Mouse (Mus musculus): ENCODE results near the gene Slco2a1. TPM values are rescaled to one million over a fixed set of nuclear protein-coding genes. Genes with fewer than 3 reads are reported as not detected.
"Not testable (repeated sequence)": the region's sequence is repeated elsewhere in the genome, so short reads cannot be mapped to it uniquely, and the experiment has no call there.

Gene Slco2a1
- polyA plus RNA-seq, 1 experiment from 2014 or later, result 70.0 TPM

DNA sequence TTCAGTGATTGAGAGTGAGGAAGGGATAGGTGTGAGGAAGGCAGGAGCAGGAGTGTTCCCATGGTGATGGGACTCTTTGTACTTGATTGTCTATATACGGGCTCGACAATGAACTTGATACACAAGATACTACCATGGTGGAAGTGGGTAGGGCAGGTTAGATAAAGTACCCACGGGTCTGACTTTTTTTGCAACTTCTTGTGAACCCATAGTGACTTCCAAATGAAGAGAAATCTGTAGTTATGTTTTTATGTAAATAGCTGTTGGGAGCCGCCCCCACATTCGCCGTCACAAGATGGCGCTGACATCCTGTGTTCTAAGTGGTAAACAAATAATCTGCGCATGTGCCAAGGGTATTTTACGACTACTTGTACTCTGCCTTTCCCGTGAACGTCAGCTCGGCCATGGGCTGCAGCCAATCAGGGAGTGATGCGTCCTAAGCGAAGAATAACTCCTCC is 119.9 kb downstream of the Slco2a1 start:
- WGBS, result 12% methylated on average over 7 of the region's 14 CpGs
- Histone ChIP-seq H3K4me2 (replicated peaks; ENCODE audit: low read depth, low read length) (peak overlapping the region; percentile 41), H3K4me1 (ENCODE audit: insufficient read depth, low read depth, low read length) (peaks cover 21% of the 10 kb centered on the region), H3K27ac (ENCODE audit: low read length) (peak overlapping the region; percentile 55), H3K27me3 (replicated peaks; ENCODE audit: insufficient read depth, low read length) (peaks cover 13% of the 10 kb centered on the region; the same call in 1 of the 2 replicates), H3K4me3 (ENCODE audit: low read depth, low read length) (peak overlapping the region; percentile 28; the same call in 1 of the 2 replicates)
- H3K9me3 ChIP-seq (ENCODE audit: low read length); H3K9ac ChIP-seq (replicated peaks; ENCODE audit: low read depth); H3K36me3 ChIP-seq (ENCODE audit: insufficient read depth, low read length): not testable (repeated sequence)
- DNase-seq (ENCODE audit: low spot score) (peak; percentile 72), ATAC-seq (peak; percentile 46)
- peak; percentile 45 for TF ChIP-seq EP300 (IDR thresholded peaks at IDR 0.05)

DNA sequence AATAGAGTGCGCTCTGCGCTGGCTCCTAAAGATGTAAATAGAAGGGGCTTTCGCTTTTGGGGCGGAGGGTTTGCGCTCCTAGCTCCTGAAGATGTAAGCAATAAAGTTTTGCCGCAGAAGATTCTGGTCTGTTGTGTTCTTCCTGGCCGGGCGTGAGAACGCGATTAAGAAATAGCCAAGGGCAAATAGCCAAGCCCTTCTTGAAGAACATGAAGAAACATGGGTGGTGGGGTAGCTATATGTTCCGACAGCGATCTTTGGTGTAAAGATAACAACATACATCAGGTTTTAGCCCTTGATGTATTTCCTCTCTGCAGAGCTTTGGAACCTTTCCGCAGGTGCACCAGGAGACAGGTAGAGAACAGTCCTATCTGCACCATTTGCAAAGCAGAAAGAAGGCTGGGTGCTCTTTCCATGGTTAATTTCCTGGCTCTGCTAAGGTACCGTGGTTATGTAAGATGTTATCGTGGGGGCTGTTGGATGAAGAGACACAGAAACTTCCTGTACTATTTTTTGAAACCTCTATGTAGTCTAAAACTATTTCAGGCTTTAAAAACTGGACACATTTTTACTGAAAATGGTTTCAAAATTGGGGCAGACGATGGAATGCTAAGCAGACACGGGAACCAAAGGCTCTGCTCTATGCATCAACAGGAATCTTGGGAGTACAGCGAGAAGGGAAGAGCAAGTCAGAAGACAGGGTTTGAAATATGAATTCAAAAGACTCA is 120.6 kb downstream of the Slco2a1 start:
- Histone ChIP-seq H3K9ac (replicated peaks; ENCODE audit: low read depth) (peak overlapping the region; percentile 52), H3K9me3 (ENCODE audit: low read length) (no peaks in the 10 kb centered on the region), H3K4me1 (ENCODE audit: insufficient read depth, low read depth, low read length) (peaks cover 21% of the 10 kb centered on the region), H3K36me3 (ENCODE audit: insufficient read depth, low read length) (no peaks in the 10 kb centered on the region), H3K4me3 (ENCODE audit: low read depth, low read length) (peak overlapping the region; percentile 46), H3K27me3 (replicated peaks; ENCODE audit: insufficient read depth, low read length) (peaks cover 13% of the 10 kb centered on the region; the same call in 1 of the 2 replicates), H3K27ac (ENCODE audit: low read length) (peak overlapping the region; percentile 88), H3K4me2 (replicated peaks; ENCODE audit: low read depth, low read length) (peak overlapping the region; percentile 70)
- no peak for TF ChIP-seq CTCF (IDR thresholded peaks at IDR 0.05)
- 0 out of 2 replicates have a peak, but pooled peaks have one; percentile 3 for ATAC-seq
- WGBS, result 18% methylated on average over 18 of the region's 18 CpGs
- DNase-seq (ENCODE audit: low spot score), result peak; percentile 81

DNA sequence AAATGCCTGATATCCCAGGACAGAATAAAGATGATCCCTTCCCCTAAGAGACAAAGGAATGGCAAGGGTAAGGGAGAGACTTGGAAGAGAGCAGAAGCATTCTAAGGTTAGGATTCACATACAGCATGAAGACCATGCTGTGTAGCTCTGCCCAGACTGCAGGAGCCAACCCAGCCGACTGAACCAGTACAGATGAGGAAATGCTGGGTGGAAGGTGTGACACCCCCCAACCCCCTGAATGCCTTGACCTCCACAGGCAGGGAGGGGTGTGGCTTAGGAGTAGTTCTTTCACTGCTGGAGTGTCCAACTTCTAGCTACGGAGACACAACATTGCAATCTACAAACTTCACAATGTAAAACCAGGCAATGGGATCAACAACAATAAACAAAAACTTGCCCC is 121.4 kb downstream of the Slco2a1 start:
- DNase-seq (ENCODE audit: low spot score), result peak; percentile 34
- no peak for ATAC-seq
- Histone ChIP-seq H3K27me3 (replicated peaks; ENCODE audit: insufficient read depth, low read length) (peaks cover 13% of the 10 kb centered on the region; the same call in 1 of the 2 replicates), H3K4me2 (replicated peaks; ENCODE audit: low read depth, low read length) (peak overlapping the region; percentile 70), H3K36me3 (ENCODE audit: insufficient read depth, low read length) (no peaks in the 10 kb centered on the region), H3K27ac (ENCODE audit: low read length) (peak overlapping the region; percentile 88; the same call in 1 of the 2 replicates), H3K4me1 (ENCODE audit: insufficient read depth, low read depth, low read length) (peaks cover 21% of the 10 kb centered on the region), H3K9ac (replicated peaks; ENCODE audit: low read depth) (no peak overlapping the region), H3K9me3 (ENCODE audit: low read length) (no peaks in the 10 kb centered on the region), H3K4me3 (ENCODE audit: low read depth, low read length) (peak overlapping the region; percentile 46; the same call in 1 of the 2 replicates)
- TF ChIP-seq CTCF (IDR thresholded peaks at IDR 0.05) (no peak), EP300 (IDR thresholded peaks at IDR 0.05) (no peak)
- WGBS, result 28% methylated on average over 2 of the region's 2 CpGs

DNA sequence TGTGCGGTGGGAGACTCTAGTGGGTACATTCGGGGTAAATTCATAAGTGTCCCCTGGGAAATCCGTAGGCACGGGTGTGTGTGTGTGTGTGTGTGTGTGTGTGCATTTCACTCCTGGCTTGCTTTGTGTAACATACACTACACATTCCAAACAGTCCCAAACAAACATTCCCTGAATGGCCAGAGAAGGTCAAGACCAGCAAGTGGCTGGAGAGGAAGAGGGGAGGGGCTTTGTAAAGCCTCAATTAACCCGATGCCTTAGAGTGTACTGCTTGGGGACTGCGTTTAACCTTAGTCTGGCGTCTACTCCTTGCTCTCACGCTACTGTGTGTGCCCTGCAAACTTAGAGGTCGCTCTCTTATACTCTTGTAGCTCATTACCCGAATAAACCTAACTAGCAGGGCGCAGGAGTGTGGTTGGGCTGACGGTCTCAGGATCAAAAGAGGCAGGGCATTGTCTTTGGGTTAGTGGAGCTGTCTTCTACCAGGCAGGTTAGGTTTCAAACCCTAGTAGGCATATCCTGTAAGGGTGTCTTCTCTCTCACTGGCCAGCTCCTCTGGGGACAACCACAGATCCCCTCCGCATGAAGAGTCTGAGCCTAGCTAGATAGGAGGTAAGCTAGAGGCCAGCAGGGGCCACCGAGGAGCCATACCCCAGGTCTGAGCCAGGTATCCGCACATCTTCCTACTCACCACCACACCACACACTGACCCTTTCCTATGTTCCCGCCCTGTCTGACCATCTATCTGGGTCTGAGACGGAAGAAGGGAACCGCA is 122.4 kb downstream of the Slco2a1 start:
- 8% methylated on average over 18 of the region's 18 CpGs for WGBS
- peaks cover 21% of the 10 kb centered on the region for H3K4me1 ChIP-seq (ENCODE audit: insufficient read depth, low read depth, low read length)
- peak overlapping the region; percentile 34 for H3K27ac ChIP-seq (ENCODE audit: low read length)
- H3K9me3 ChIP-seq (ENCODE audit: low read length), result no peaks in the 10 kb centered on the region
- no peaks in the 10 kb centered on the region for H3K36me3 ChIP-seq (ENCODE audit: insufficient read depth, low read length)
- peak overlapping the region; percentile 94 for H3K4me2 ChIP-seq (replicated peaks; ENCODE audit: low read depth, low read length)
- peak; percentile 72 for ATAC-seq
- no peak for TF ChIP-seq CTCF (IDR thresholded peaks at IDR 0.05)
- peak; percentile 65 for TF ChIP-seq EP300 (IDR thresholded peaks at IDR 0.05)
- H3K4me3 ChIP-seq (ENCODE audit: low read depth, low read length), result peak overlapping the region; percentile 63
- peak overlapping the region; percentile 54 for H3K9ac ChIP-seq (replicated peaks; ENCODE audit: low read depth)
- DNase-seq (ENCODE audit: low spot score), result peak; percentile 90
- peaks cover 13% of the 10 kb centered on the region; the same call in 1 of the 2 replicates for H3K27me3 ChIP-seq (replicated peaks; ENCODE audit: insufficient read depth, low read length)

DNA sequence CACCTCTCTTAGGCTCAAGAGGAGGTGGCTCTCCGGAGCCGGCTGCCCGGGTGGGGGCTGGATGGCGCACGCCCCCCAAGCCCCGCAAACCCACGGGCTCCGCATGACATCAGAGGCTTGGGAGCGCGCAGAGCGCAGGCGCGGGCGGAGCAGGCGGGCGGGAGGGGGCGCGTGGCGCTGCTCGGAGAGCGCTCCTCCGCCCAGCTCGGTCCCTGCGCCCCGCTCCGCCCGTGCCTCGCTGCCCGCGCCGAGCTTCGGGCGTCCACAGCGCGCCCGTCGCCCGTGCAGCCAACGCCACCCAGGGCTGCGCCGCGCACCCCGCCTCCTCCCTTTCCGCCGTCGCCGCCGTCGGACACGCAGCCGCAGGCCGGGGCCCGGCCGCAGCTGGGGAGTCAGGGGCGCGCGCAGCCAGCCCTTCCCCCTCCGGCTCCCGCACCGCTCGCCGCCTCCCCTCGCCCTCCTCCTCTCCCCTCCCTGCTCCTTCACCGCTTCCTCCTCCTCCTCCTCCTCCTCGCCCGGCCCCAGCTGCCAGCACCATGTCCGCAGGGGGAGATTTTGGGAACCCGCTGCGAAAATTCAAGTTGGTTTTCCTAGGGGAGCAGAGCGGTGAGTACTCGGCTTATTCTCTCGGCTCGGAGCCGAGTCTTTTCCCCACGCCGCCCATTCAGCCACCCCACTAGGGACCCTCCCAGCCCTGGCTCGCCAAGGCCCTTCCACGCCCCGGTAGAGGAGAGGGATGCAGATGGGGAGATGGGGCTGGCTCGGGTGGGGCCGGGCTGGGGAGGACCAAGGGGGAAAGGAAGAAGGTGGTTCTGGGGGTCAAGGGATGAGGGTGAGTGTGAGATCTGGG is 123.3 kb downstream of the Slco2a1 start, which contains the start of gene Rab6b:
TSS of gene Rab6b (plus strand) at position 167 of the 850 bp plus-strand sequence.
- H3K27me3 ChIP-seq (replicated peaks; ENCODE audit: insufficient read depth, low read length), result peaks cover 13% of the 10 kb centered on the region; the same call in 1 of the 2 replicates
- peaks cover 21% of the 10 kb centered on the region for H3K4me1 ChIP-seq (ENCODE audit: insufficient read depth, low read depth, low read length)
- DNase-seq (ENCODE audit: low spot score) (peak; percentile 74), ATAC-seq (peak; percentile 57)
- TF ChIP-seq EP300 (IDR thresholded peaks at IDR 0.05), result no peak
- TF ChIP-seq CTCF (IDR thresholded peaks at IDR 0.05), result no peak
- H3K27ac ChIP-seq (ENCODE audit: low read length), result peak within 1 kb of the TSS; percentile 34
- no peaks in the 10 kb centered on the region for H3K9me3 ChIP-seq (ENCODE audit: low read length)
- H3K4me2 ChIP-seq (replicated peaks; ENCODE audit: low read depth, low read length), result peak within 1 kb of the TSS; percentile 94
- WGBS, result 1% methylated on average over 36 of the region's 81 CpGs
- H3K36me3 ChIP-seq (ENCODE audit: insufficient read depth, low read length), result no peaks in the 10 kb centered on the region
- H3K4me3 ChIP-seq (ENCODE audit: low read depth, low read length), result peak within 1 kb of the TSS; percentile 63
- H3K9ac ChIP-seq (replicated peaks; ENCODE audit: low read depth), result peak within 1 kb of the TSS; percentile 54
